Mouse (Mus musculus) embryonic facial prominence, embryonic 10.5 days (tissue): ENCODE measurements around the gene Ell2. TPM values are rescaled to one million over a fixed set of nuclear protein-coding genes. Genes with fewer than 3 reads are reported as not detected.
"Not testable (repeated sequence)": the region's sequence is repeated elsewhere in the genome, so short reads cannot be mapped to it uniquely, and the experiment has no call there.

ENCODE experiments used
- DNase-seq: peaks from one replicate; pipeline ENCODE4 v3.0.0-alpha.2; 2017; ENCODE audit warnings: low spot score
- H3K27ac ChIP-seq: fragments of 300-500 bp; sonication (generic); replicated peaks from 2 replicates; pipeline ENCODE4 v1.5.1; 2016; ENCODE audit warnings: mild to moderate bottlenecking
- H3K27me3 ChIP-seq: fragments of 300-500 bp; sonication (generic); replicated peaks from 2 replicates; pipeline ENCODE4 v1.6.1; 2016; ENCODE audit warnings: low read depth, mild to moderate bottlenecking; ENCODE audit not compliant: poor library complexity, severe bottlenecking
- H3K36me3 ChIP-seq: fragments of 300-500 bp; sonication (generic); replicated peaks from 2 replicates; pipeline ENCODE4 v1.6.1; 2016; ENCODE audit warnings: mild to moderate bottlenecking, moderate library complexity
- H3K4me1 ChIP-seq: fragments of 300-500 bp; sonication (generic); 2 replicates; pipeline ENCODE4 v1.6.1; 2016
- H3K4me3 ChIP-seq: fragments of 300-500 bp; sonication (generic); 2 replicates; pipeline ENCODE4 v1.5.1; 2016; ENCODE audit warnings: mild to moderate bottlenecking, moderate library complexity
- H3K9me3 ChIP-seq: fragments of 300-500 bp; sonication (generic); 2 replicates; pipeline ENCODE4 v1.6.1; 2016; ENCODE audit warnings: mild to moderate bottlenecking
- WGBS: fragments of 180-500 bp; shearing (Covaris S2); methylation state at CpG from one replicate; pipeline ENCODE4 v1.1.7; 2016; 5-methylcytosine and 5-hydroxymethylcytosine counted together
- polyA plus RNA-seq: library from polyadenylated mRNA; unstranded; fragments of >200 nt; fragmentation: Nextera tagmentation; extraction: Ambion mirVana; gene quantifications from 2 replicates; pipeline ENCODE4 v1.2.1, GENCODE M21; 2016

Ell2 gene
- 4.4 and 4.6 TPM in 2 replicates for polyA plus RNA-seq

DNA sequence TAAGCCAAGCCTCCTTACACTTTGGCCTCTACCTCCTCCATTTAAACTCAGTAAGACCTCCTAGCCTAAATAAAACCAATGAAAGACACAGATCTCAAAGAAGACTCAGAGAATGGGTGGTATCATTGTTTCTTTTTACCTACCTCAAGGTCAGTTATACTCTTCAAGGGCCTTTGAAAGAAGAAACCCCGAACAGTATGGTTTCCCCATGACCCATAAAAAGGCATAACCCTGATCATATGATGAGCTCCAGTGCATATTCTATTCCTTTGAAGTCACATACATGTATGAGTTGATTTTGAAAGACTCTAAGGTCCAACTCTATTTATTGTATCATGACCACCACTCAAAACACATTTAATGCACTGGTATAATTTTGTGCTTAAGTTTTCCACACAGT, at the start of gene Ell2:
Ell2 (plus strand) TSS at position 301 of the 400 bp plus-strand sequence.
- peak within 1 kb of the TSS; percentile 85 for H3K27ac ChIP-seq
- DNase-seq = no peak
- 97% methylated on average over 1 of the region's 1 CpGs for WGBS

DNA sequence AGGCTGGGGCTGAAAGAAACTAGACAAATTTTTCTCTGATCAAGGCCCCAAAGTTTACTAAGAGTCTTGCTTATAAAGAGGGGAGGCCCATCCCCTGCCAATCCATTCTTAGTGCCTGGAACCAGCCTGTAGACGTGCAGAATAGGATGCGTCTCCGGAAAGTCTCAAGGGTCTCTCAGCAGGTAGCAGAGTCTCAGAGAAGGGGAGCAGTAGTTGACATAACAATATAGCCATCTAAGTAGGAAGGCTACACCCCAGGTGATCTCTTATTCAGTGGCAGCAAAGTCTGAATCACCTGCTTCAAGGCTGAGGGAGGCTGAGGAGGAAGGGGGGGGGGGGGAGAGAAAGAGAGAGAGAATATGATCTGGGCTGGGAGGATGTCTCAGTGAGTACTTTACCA, 21.1 kb upstream of the Ell2 start:
- no peak for DNase-seq
- no peaks in the 10 kb centered on the region for H3K36me3 ChIP-seq
- H3K27ac ChIP-seq = no peak overlapping the region
- 37% methylated on average over 3 of the region's 3 CpGs for WGBS
- 0 out of 2 replicates have a peak, but pooled peaks cover 3% of the 10 kb centered on the region for H3K4me1 ChIP-seq
- H3K4me3 ChIP-seq = no peak overlapping the region
- no peaks in the 10 kb centered on the region for H3K27me3 ChIP-seq
- no peaks in the 10 kb centered on the region for H3K9me3 ChIP-seq

More for the DNA sequence above, at the start of gene Ell2:
- Histone ChIP-seq H3K9me3 (no peaks in the 10 kb centered on the region), H3K27me3 (peaks cover 29% of the 10 kb centered on the region), H3K36me3 (no peaks in the 10 kb centered on the region), H3K4me1 (peaks cover 17% of the 10 kb centered on the region), H3K4me3 (peak within 1 kb of the TSS; percentile 80)

DNA sequence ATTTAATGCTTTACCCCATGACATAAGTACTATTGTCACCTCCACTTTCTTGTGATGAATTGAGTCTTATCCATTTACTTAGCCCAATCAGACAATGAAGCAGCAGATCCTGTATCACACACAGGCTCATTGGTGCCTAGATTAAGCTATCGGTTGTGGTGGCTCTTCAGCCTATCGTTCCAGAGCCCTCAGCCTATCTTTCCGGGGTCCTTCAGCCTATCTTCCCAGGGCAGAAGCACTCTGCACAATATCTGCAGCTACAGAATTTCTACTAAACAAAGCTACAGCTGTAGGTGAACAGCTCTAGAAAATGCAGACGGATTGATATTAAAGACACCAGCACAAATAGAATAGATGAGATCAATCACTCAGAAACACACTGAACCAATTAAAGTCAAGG, 19.6 kb upstream of the Ell2 start:
- 0 out of 2 replicates have a peak, but pooled peaks cover 3% of the 10 kb centered on the region for H3K4me1 ChIP-seq
- no peak overlapping the region for H3K27ac ChIP-seq
- H3K36me3 ChIP-seq = no peaks in the 10 kb centered on the region
- 79% methylated on average over 4 of the region's 4 CpGs for WGBS
- H3K27me3 ChIP-seq = no peaks in the 10 kb centered on the region
- H3K4me3 ChIP-seq = no peak overlapping the region
- DNase-seq = no peak
- H3K9me3 ChIP-seq = no peaks in the 10 kb centered on the region

DNA sequence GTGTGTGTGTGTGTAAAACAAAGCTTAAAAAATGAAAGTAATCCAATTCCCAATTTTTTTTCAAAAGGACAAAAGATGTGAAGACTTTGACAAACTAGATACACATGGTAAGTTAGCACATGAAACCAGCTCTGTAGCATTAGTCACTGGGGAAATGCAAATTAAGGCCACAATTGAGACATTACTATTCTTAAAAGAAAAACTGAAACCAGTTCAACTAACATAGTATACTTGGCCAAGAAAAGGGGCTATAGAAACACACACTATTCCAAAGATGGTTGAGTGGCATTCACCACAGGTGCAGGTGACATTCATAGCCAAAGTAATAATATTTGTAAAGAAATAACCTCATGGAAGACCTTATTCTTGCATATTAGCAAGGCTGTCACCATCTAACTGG, 14.9 kb upstream of the Ell2 start:
- H3K27ac ChIP-seq = no peak overlapping the region
- no peak for DNase-seq
- H3K36me3 ChIP-seq = no peaks in the 10 kb centered on the region
- 0 out of 2 replicates have a peak, but pooled peaks cover 3% of the 10 kb centered on the region for H3K4me1 ChIP-seq
- H3K9me3 ChIP-seq = no peaks in the 10 kb centered on the region
- no peaks in the 10 kb centered on the region for H3K27me3 ChIP-seq
- H3K4me3 ChIP-seq = no peak overlapping the region

DNA sequence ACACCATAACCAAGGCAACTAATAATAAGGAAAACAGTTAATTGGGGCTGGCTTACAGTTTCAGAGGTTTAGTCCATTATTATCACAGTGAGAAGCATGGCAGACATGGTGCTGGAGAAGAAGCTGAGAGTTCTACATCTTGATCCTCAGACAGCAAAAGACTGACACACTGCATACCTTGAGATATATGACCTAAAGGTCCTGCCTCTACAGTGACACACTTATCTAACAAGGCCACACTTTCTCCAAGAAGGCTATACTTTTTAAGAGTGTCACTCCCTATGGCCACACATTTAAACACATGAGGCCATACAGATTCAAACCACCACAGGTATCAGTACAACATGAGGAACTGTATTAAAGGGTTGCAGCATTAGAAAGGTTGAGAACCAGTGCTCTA, 13.5 kb upstream of the Ell2 start:
- Histone ChIP-seq H3K27ac (no peak overlapping the region), H3K4me3 (no peak overlapping the region)
- no peak for DNase-seq

DNA sequence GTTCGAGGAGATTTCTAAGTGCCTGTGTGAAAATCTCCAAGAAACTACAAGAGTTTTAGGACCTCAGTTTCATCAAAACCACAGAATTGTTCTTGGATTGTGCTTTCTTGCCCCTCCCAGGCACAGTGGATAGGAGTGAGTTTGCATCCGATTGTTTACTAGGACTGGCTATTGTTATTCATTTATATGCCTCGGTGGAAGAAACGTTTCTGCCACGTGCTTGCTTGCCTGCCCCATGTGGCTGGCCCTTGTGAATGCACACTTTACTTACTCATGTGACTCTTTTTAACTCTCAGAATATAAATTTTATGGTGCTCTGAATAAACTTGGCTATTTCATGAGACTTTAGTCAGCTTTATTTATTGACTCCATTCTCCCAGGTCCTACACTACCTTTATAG, 3.7 kb upstream of the Ell2 start:
- H3K27me3 ChIP-seq = 0 out of 2 replicates have a peak, but pooled peaks cover under 1% of the 10 kb centered on the region
- H3K9me3 ChIP-seq = no peaks in the 10 kb centered on the region
- H3K4me3 ChIP-seq = no peak overlapping the region
- WGBS = 63% methylated on average over 5 of the region's 5 CpGs
- H3K4me1 ChIP-seq = peaks cover 2% of the 10 kb centered on the region; the same call in 1 of the 2 replicates
- no peak overlapping the region for H3K27ac ChIP-seq
- DNase-seq = no peak
- H3K36me3 ChIP-seq = no peaks in the 10 kb centered on the region

More for the DNA sequence above, 13.5 kb upstream of the Ell2 start:
- no peaks in the 10 kb centered on the region for H3K4me1 ChIP-seq
- no peaks in the 10 kb centered on the region for H3K9me3 ChIP-seq
- no peaks in the 10 kb centered on the region for H3K36me3 ChIP-seq
- H3K27me3 ChIP-seq = no peaks in the 10 kb centered on the region

DNA sequence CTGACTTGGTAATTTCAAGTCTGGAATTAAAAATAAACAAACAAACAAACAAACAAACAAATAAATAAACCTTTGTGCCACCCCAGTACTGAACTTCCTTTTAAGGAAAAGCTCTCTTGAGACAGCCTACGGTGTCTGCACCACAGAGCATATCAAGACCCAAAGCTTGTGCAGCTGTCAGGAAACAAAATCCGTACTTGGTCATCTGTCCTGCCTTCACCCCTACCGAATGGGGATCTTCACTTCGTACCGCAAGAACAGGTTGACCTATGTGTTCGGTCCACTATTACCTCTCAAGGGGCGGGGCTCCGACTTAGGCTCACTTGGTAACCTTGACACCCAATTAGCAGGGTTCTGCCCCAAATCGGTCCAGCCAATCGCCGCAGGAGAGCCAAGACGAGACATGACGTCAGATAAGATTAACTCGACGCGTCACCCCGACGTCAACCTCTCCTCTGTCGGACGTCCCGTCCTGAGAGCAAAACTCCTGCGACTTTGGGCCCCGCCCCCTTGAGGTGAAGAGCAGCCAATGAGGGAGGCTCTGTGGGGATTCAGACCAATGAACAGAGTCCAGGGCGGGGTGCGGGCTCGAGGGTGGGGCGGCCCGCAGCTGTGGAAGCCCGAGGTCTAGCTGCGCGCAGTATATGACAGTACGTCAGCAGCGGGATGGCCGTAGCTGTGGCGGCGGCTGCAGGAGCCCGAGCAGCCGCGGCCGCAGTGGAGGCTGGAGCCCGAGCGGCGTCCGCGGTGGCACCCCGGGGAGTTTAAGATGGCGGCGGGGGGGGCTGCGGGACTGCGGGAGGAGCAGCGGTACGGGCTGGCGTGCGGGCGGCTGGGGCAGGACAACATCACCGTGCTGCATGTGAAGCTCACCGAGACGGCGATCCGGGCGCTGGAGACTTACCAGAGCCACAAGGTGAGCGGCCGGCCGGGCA, 592 bp downstream of the Ell2 start:
- H3K4me3 ChIP-seq = peak overlapping the region; percentile 80
- peak; percentile 94 for DNase-seq
- no peaks in the 10 kb centered on the region for H3K36me3 ChIP-seq
- H3K4me1 ChIP-seq = peaks cover 17% of the 10 kb centered on the region
- 7% methylated on average over 64 of the region's 64 CpGs for WGBS
- peak overlapping the region; percentile 85 for H3K27ac ChIP-seq
- no peaks in the 10 kb centered on the region for H3K9me3 ChIP-seq
- peaks cover 29% of the 10 kb centered on the region for H3K27me3 ChIP-seq

DNA sequence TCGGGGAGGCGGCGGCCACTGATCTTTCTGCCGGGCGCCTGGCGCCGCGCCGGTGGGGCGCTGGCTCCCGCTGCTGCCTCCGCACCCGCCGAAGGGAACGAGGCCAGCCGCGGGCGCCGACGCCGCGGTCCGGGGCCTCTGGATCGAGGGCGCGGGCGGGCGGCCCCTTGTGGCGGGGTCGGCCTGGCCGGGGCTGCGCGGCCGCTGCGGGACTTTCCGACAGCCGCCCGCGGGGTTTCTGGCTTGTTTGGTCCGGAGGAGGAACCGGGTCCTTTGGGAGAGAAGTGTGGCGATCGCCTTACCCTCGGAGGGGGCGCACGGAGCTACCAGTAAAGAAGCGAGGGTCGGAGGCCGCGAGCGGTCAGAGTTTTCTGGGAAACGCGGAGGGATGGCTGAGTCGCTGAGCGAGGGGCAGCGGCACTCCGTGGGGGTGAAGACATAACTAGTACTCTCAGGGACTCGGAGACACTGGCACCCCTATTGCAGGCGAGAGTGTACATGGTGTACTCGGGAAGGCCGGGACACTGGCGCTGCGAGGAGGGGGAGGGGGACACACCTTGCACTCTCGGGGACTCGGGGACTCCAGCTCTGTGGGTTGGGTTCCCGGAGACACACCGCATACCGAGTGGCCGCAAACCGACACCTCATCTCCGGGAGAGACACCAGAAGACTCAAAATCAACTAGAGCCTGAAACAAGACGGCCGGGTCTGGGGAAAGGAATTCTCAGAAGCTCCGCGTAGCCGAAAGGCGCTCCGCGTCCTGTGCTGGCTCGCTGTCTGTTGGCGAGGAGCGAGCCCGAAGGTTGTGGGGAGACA, 1.5 kb downstream of the Ell2 start:
- Histone ChIP-seq H3K4me1 (peaks cover 17% of the 10 kb centered on the region), H3K36me3 (no peaks in the 10 kb centered on the region), H3K9me3 (no peaks in the 10 kb centered on the region), H3K4me3 (peak overlapping the region; percentile 80), H3K27ac (peak overlapping the region; percentile 85), H3K27me3 (peaks cover 29% of the 10 kb centered on the region)
- WGBS = under 1% methylated on average over 83 of the region's 83 CpGs
- peak; percentile 71 for DNase-seq

DNA sequence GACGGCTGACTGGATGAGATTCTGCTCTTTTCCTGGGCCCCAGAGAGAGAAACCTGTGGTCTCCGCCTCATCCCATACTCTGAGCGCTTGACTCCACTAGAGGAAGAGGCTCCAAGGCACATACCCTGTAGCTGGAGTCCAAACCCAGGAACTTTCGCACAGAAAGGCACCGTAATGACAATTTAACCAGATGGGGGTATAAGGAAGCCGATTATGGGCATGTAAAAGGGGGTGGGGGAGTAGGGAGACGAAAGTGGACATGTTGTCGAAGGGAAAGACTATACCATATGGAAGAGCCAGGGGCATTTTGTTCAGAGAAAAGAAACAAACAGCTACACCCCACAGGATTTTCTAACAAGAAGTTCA, 2.1 kb downstream of the Ell2 start:
- peak overlapping the region; percentile 80 for H3K4me3 ChIP-seq
- 7% methylated on average over 8 of the region's 8 CpGs for WGBS
- H3K36me3 ChIP-seq = no peaks in the 10 kb centered on the region
- peaks cover 17% of the 10 kb centered on the region for H3K4me1 ChIP-seq
- peak overlapping the region; percentile 85 for H3K27ac ChIP-seq
- peaks cover 29% of the 10 kb centered on the region for H3K27me3 ChIP-seq
- no peaks in the 10 kb centered on the region for H3K9me3 ChIP-seq
- DNase-seq = no peak

DNA sequence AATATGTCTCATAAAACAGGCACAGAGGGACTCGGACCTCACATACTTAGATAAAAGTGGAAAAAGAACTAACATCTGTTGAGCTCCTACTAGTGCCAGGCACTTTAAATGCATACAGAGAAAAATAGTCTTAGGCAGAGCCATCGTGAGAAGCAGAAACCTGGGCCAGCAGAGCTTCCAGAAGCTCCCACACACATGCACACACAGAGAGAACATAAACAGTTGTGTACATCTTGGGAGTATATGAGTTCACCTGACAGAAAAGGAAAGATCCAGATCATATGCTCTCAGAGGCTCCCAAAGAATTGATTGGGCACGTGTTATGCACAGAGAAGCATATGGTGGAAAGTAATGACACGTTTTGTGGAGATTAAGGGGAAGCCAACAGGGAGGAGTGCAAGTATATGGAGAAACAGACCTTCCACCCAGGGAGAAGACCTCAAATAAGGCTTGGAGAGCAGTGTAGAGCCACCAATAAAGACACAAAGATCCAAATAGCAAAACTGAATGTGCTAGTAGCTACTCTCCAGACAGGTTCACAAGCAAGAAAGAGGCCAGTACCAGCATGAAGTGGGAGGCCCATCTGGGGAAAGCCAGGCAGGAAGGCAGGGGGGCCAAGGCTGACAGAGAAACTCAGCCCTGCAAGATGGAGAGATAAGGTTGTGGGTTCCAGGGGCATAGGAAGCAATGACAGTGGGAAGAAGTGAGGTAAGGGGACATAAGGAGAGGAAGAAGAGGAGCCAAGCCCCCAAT, 2.6 kb downstream of the Ell2 start:
- Histone ChIP-seq H3K27ac (no peak overlapping the region), H3K4me1 (peaks cover 17% of the 10 kb centered on the region), H3K36me3 (no peaks in the 10 kb centered on the region), H3K27me3 (peaks cover 29% of the 10 kb centered on the region), H3K4me3 (peak overlapping the region; percentile 80), H3K9me3 (no peaks in the 10 kb centered on the region)
- no peak for DNase-seq
- WGBS = 51% methylated on average over 4 of the region's 4 CpGs

DNA sequence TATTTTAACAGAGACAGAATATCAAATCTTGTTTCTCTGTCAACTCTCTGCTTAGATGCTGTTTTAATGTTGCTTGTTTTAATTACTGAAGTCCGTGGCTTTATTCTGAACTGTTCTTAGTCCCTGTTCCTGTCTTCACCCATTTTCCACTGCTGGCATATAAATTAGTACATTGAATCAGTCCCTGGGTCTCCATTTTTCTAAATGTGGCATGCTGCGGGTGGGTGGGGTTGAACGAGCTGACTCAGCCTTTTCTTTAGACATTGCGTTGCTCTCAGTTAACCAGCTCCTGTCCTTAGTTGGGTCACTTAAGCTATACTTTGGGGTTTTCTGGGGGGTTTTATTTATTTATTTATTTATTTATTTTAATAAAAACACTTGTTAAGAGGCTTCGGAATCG, 3.6 kb downstream of the Ell2 start:
- DNase-seq = no peak
- Histone ChIP-seq H3K36me3 (no peaks in the 10 kb centered on the region), H3K4me3 (peak overlapping the region; percentile 80; the same call in 1 of the 2 replicates), H3K9me3 (no peaks in the 10 kb centered on the region), H3K27me3 (peaks cover 29% of the 10 kb centered on the region), H3K27ac (no peak overlapping the region), H3K4me1 (peaks cover 17% of the 10 kb centered on the region)
- WGBS = 73% methylated on average over 6 of the region's 6 CpGs

DNA sequence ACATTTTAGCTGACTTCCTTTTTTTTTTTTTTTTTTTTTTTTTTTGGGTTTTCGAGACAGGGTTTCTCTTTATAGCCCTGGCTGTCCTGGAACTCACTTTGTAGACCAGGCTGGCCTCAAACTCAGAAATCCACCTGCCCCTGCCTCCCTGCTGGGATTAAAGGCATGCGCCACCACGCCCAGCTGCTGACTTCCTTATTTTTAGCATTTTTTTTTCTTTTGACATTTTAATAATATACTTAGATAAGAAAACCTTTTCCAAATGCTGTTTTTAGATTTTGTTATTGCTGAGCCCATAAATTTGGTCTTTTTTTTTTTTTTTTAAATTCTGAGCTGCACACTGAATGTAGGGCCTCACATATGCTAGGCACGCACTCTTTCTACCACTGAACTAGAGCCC, 5.0 kb downstream of the Ell2 start:
- not testable (repeated sequence) for H3K9me3 ChIP-seq, H3K27ac ChIP-seq, H3K36me3 ChIP-seq, H3K4me3 ChIP-seq, DNase-seq
- WGBS = 78% methylated on average over 4 of the region's 4 CpGs
- peaks cover 29% of the 10 kb centered on the region for H3K27me3 ChIP-seq
- peaks cover 17% of the 10 kb centered on the region for H3K4me1 ChIP-seq
